Comparison of ENCODE assay signal across 8 mouse cellular contexts in the genomic region with DNA sequence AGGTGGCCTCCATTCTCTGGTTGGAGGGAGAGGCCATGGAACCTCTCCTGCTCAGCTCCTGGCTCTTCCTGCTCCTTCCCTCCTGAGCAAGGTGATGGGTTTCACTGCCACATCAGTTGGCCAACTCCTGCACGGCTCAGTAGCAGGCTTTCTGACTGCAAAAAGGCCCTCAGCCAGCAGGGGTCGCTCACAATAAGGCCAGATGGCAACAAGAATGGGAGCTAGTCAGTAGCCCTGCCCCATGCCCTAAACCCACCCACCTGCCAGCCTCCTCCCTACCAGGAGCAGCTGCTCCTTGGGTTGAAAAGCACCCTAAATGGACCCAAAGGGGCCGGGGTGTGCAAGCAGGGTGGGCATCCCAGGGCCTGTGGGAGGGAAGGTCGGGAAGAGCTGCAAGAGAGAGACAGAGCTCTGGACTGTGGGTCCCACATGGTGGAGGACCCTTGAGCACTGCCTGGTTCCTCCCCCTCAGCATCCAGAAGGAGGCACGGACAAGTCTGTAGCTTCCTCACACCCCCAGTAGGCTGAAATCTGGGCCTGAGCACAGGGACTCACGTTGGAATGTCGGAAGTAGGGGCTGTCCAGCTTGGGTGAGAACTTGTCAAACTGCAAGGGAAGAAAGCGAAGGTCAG. TPM values are rescaled to one million over a fixed set of nuclear protein-coding genes. Genes with fewer than 3 reads are reported as not detected.
DNase-seq lines count a peak whose midpoint lies in the region; ATAC-seq and TF ChIP-seq lines count a peak whose summit lies in the region.

No protein-coding gene starts in this region.

- WGBS in heart, adult 2 months, result 61% methylated on average over 8 of the region's 8 CpGs
- 52% methylated on average over 8 of the region's 8 CpGs for WGBS in liver, embryonic 12.5 days (ENCODE audit: insufficient replicate concordance)
- 55% methylated on average over 8 of the region's 8 CpGs for WGBS in neural tube, embryonic 11.5 days
- WGBS in stomach, postnatal 0 days, result 70% methylated on average over 8 of the region's 8 CpGs

- no peaks in the 10 kb centered on the region for H3K79me2 ChIP-seq in heart, adult 2 months (replicated peaks; ENCODE audit: control insufficient read depth, insufficient read depth, low read length)

- H3K4me1 ChIP-seq in heart, adult 2 months (ENCODE audit: control insufficient read depth, insufficient read depth, low read length), result no peaks in the 10 kb centered on the region
- H3K4me1 ChIP-seq in liver, embryonic 12.5 days, result no peaks in the 10 kb centered on the region
- H3K4me1 ChIP-seq in neural tube, embryonic 11.5 days (ENCODE audit: control insufficient read depth, insufficient read depth, low read length), result 0 out of 2 replicates have a peak, but pooled peaks cover 5% of the 10 kb centered on the region
- H3K4me1 ChIP-seq in stomach, postnatal 0 days (replicated peaks; ENCODE audit: control insufficient read depth, insufficient read depth), result no peaks in the 10 kb centered on the region

- H3K4me2 ChIP-seq in liver, embryonic 12.5 days, result no peak overlapping the region
- H3K4me2 ChIP-seq in neural tube, embryonic 11.5 days (ENCODE audit: low read depth), result no peak overlapping the region
- H3K4me2 ChIP-seq in stomach, postnatal 0 days (replicated peaks; ENCODE audit: low read depth), result no peak overlapping the region

- H3K9ac ChIP-seq in heart, adult 2 months (ENCODE audit: low read depth, low read length), result no peak overlapping the region
- H3K9ac ChIP-seq in liver, embryonic 12.5 days, result no peak overlapping the region
- no peak overlapping the region for H3K9ac ChIP-seq in neural tube, embryonic 11.5 days (ENCODE audit: low read length)
- no peak overlapping the region for H3K9ac ChIP-seq in stomach, postnatal 0 days (ENCODE audit: low read length)

- H3K27me3 ChIP-seq in heart, adult 2 months (ENCODE audit: control insufficient read depth, insufficient read depth, low read length), result no peaks in the 10 kb centered on the region
- no peaks in the 10 kb centered on the region for H3K27me3 ChIP-seq in liver, embryonic 12.5 days (replicated peaks)
- H3K27me3 ChIP-seq in neural tube, embryonic 11.5 days (ENCODE audit: control insufficient read depth, insufficient read depth, low read length), result no peaks in the 10 kb centered on the region
- H3K27me3 ChIP-seq in stomach, postnatal 0 days (ENCODE audit: control insufficient read depth, insufficient read depth, low read length), result no peaks in the 10 kb centered on the region

- peak; percentile 52; the same call in 1 of the 2 replicates for ATAC-seq in liver, embryonic 12.5 days
- peak; percentile 56 for ATAC-seq in neural tube, embryonic 11.5 days (ENCODE audit: insufficient read depth, low FRiP score, low TSS enrichment)
- 0 out of 2 replicates have a peak, but pooled peaks have one; percentile 27 for ATAC-seq in stomach, postnatal 0 days (ENCODE audit: low FRiP score, low TSS enrichment)

- DNase-seq in A20 (ENCODE audit: low read depth, low spot score), result peak; percentile 71
- DNase-seq in adrenal gland, adult 18-20 months (ENCODE audit: low spot score in 2 of 2), result peak; percentile 58 to 78
- peak; percentile 76 for DNase-seq in embryo, embryonic 11 days
- peak; percentile 55 to 79 for DNase-seq in heart, adult 2 months
- DNase-seq in kidney, postnatal 14 days, result peak; percentile 71
- DNase-seq in neural tube, embryonic 11.5 days (ENCODE audit: low spot score), result peak; percentile 82
- DNase-seq in stomach, postnatal 0 days (ENCODE audit: low spot score), result peak; percentile 75

- no peaks in the 10 kb centered on the region for H3K9me3 ChIP-seq in liver, embryonic 12.5 days (replicated peaks)
- H3K9me3 ChIP-seq in neural tube, embryonic 11.5 days (ENCODE audit: control insufficient read depth, low read length), result no peaks in the 10 kb centered on the region
- H3K9me3 ChIP-seq in stomach, postnatal 0 days (ENCODE audit: control insufficient read depth, low read length), result no peaks in the 10 kb centered on the region

- TF ChIP-seq POLR2A in heart, adult 2 months (IDR thresholded peaks at IDR 0.05; ENCODE audit: insufficient read depth, low read depth, low read length), result no peak

- intact Hi-C loops in heart, adult 2 months (cut with DNase I), result loop anchor here (5.0 kb wide), 2 partner anchors 50 to 260 kb away; no protein-coding TSS in a partner anchor

- peak; percentile 79 for TF ChIP-seq CTCF in heart, adult 2 months (IDR thresholded peaks at IDR 0.05)
- TF ChIP-seq CTCF in stomach, postnatal 0 days (IDR thresholded peaks at IDR 0.05; ENCODE audit: low read depth), result peak; percentile 81

- TF ChIP-seq EP300 in heart, adult 2 months (IDR thresholded peaks at IDR 0.05; ENCODE audit: insufficient read depth, low read depth, low read length), result no peak
- no peak for TF ChIP-seq EP300 in stomach, postnatal 0 days (optimal IDR thresholded peaks at IDR 0.05)

- no peak overlapping the region for H3K4me3 ChIP-seq in heart, adult 2 months
- H3K4me3 ChIP-seq in liver, embryonic 12.5 days, result no peak overlapping the region
- H3K4me3 ChIP-seq in neural tube, embryonic 11.5 days (ENCODE audit: low read depth, low read length), result no peak overlapping the region
- no peak overlapping the region for H3K4me3 ChIP-seq in stomach, postnatal 0 days (ENCODE audit: low read depth, low read length)

- no peak overlapping the region for H3K27ac ChIP-seq in heart, adult 2 months
- no peak overlapping the region for H3K27ac ChIP-seq in liver, embryonic 12.5 days
- H3K27ac ChIP-seq in neural tube, embryonic 11.5 days (ENCODE audit: low read depth, low read length), result no peak overlapping the region
- no peak overlapping the region for H3K27ac ChIP-seq in stomach, postnatal 0 days (replicated peaks)

- no peaks in the 10 kb centered on the region for H3K36me3 ChIP-seq in heart, adult 2 months (ENCODE audit: control insufficient read depth, insufficient read depth, low read length)
- H3K36me3 ChIP-seq in liver, embryonic 12.5 days, result peaks cover 41% of the 10 kb centered on the region
- H3K36me3 ChIP-seq in neural tube, embryonic 11.5 days (ENCODE audit: control insufficient read depth, insufficient read depth, low read length), result peaks cover 27% of the 10 kb centered on the region
- peaks cover 7% of the 10 kb centered on the region; the same call in 1 of the 2 replicates for H3K36me3 ChIP-seq in stomach, postnatal 0 days (ENCODE audit: control insufficient read depth, insufficient read depth, low read length)

RNA-seq across cellular contexts. Expression of a gene that starts 32.4 kb away (rescaled TPM):
- total RNA-seq in adrenal gland, adult 18-20 months (2021), result not detected
- not detected for total RNA-seq in heart, adult 2 months (2021)
- polyA plus RNA-seq in heart, adult 2 months (2012; rRNA removed), result not detected in 2 replicates
- polyA plus RNA-seq in liver, embryonic 12.5 days (2016; fragmentation: Nextera tagmentation; extraction: Ambion mirVana), result not detected in 2 replicates
- not detected in 2 replicates for polyA plus RNA-seq in neural tube, embryonic 11.5 days (2014; fragmentation: Nextera tagmentation; extraction: Ambion mirVana)
- polyA plus RNA-seq in stomach, postnatal 0 days (2015; fragmentation: Nextera tagmentation; extraction: Ambion mirVana), result not detected in 2 replicates

RNA-seq across cellular contexts. Expression of a gene that starts 33.9 kb away (rescaled TPM):
- under 1 TPM; 0.54 to 0.80 TPM for total RNA-seq in adrenal gland, adult 18-20 months (2021)
- total RNA-seq in heart, adult 2 months (2021), result not detected
- 0.12 TPM in 1 of 2 replicates, not detected in the other for polyA plus RNA-seq in heart, adult 2 months (2012; rRNA removed)
- polyA plus RNA-seq in liver, embryonic 12.5 days (2016; fragmentation: Nextera tagmentation; extraction: Ambion mirVana), result 0.06 TPM in 1 of 2 replicates, not detected in the other
- polyA plus RNA-seq in neural tube, embryonic 11.5 days (2014; fragmentation: Nextera tagmentation; extraction: Ambion mirVana), result 0.59 and 1.4 TPM in 2 replicates
- 0.36 and 0.42 TPM in 2 replicates for polyA plus RNA-seq in stomach, postnatal 0 days (2015; fragmentation: Nextera tagmentation; extraction: Ambion mirVana)
